Mouse (Mus musculus) CH12.LX (cell line): ENCODE results near the gene Ano8. TPM values are rescaled to one million over a fixed set of nuclear protein-coding genes. Genes with fewer than 3 reads are reported as not detected.

Experiments used
- DNase-seq: peaks from one replicate; pipeline ENCODE4 v3.0.0-alpha.2; 2013; ENCODE audit errors: extremely low read depth
- H3K27ac ChIP-seq: 2 replicates; pipeline ENCODE4 v1.5.1; 2012; ENCODE audit warnings: low read depth, mild to moderate bottlenecking, control low read depth, moderate library complexity; ENCODE audit not compliant: insufficient read depth
- H3K27me3 ChIP-seq: replicated peaks from 2 replicates; pipeline ENCODE3; 2012; ENCODE audit warnings: inconsistent platforms
- H3K36me3 ChIP-seq, 2 experiments: replicated peaks in 1 of 2; 2 replicates each; pipeline versions ENCODE3 to v1.6.1; 2012; ENCODE audit warnings: inconsistent platforms in 1 of 2, low read length in 1 of 2, mild to moderate bottlenecking in 1 of 2, mixed read lengths in 1 of 2, moderate library complexity in 1 of 2; ENCODE audit not compliant: control insufficient read depth in 1 of 2, insufficient read depth in 1 of 2
- H3K4me1 ChIP-seq, 2 experiments: 2 replicates each; pipeline ENCODE4 v1.6.1; 2012; ENCODE audit warnings: inconsistent platforms in 1 of 2, moderate library complexity in 1 of 2; ENCODE audit not compliant: insufficient read depth in 2 of 2, control insufficient read depth in 1 of 2
- H3K4me2 ChIP-seq: 2 replicates; pipeline ENCODE4 v1.6.1; 2012; ENCODE audit warnings: low read depth, mild to moderate bottlenecking, control low read depth; ENCODE audit not compliant: poor library complexity, insufficient read depth, severe bottlenecking
- H3K4me3 ChIP-seq, 3 experiments: fragments of 150-350 bp in 1 of 3; sonication (generic) in 1 of 3; replicated peaks in 1 of 3; 2 replicates each; pipeline versions ENCODE3 to v1.5.1; 2011 to 2012; ENCODE audit warnings: low read depth in 2 of 3, low read length in 2 of 3, mild to moderate bottlenecking in 2 of 3, moderate library complexity in 2 of 3, control low read depth in 1 of 3, improper control_type of control experiment in 1 of 3, inconsistent platforms in 1 of 3, mixed read lengths in 1 of 3; ENCODE audit not compliant: poor library complexity in 1 of 3
- H3K79me2 ChIP-seq: replicated peaks from 2 replicates; pipeline ENCODE4 v1.6.1; 2012; ENCODE audit warnings: mild to moderate bottlenecking, moderate library complexity; ENCODE audit not compliant: control insufficient read depth, poor library complexity, insufficient read depth, severe bottlenecking; ENCODE audit errors: extremely low read depth
- H3K9ac ChIP-seq: 2 replicates; pipeline ENCODE4 v1.6.1; 2012; ENCODE audit warnings: low read depth, mild to moderate bottlenecking, control low read depth, moderate library complexity; ENCODE audit not compliant: insufficient read depth
- H3K9me3 ChIP-seq: replicated peaks from 2 replicates; pipeline ENCODE3; 2012; ENCODE audit warnings: low read length, inconsistent platforms, mixed read lengths
- BHLHE40 ChIP-seq: IDR thresholded peaks from 2 replicates; pipeline ENCODE4 v1.6.1; 2011; ENCODE audit warnings: mild to moderate bottlenecking, low read depth, low read length, improper control_type of control experiment
- CHD2 ChIP-seq: IDR thresholded peaks from 2 replicates; pipeline ENCODE4 v1.6.1; 2011; ENCODE audit warnings: low read length, improper control_type of control experiment
- CTCF ChIP-seq, 2 experiments: IDR thresholded peaks in 1 of 2; conservative IDR thresholded peaks in 1 of 2; 2 replicates each; pipeline ENCODE4 v1.5.1; 2011 to 2012; ENCODE audit warnings: low read depth in 2 of 2, low read length in 2 of 2, improper control_type of control experiment in 1 of 2, inconsistent platforms in 1 of 2, mild to moderate bottlenecking in 1 of 2, moderate library complexity in 1 of 2
- ELF1 ChIP-seq: IDR thresholded peaks from 2 replicates; pipeline ENCODE4 v1.6.1; 2014; ENCODE audit warnings: low read depth, mild to moderate bottlenecking, inconsistent platforms, low read length, improper control_type of control experiment
- ETS1 ChIP-seq: conservative IDR thresholded peaks from 2 replicates; pipeline ENCODE4 v1.6.1; 2012; ENCODE audit warnings: low read depth, mild to moderate bottlenecking, inconsistent platforms, low read length, improper control_type of control experiment, moderate library complexity
- GABPA ChIP-seq: IDR thresholded peaks from 2 replicates; pipeline ENCODE4 v1.6.1; 2012; ENCODE audit warnings: low read depth, low read length, improper control_type of control experiment, inconsistent platforms; ENCODE audit not compliant: insufficient replicate concordance
- IRF4 ChIP-seq: IDR thresholded peaks from 2 replicates; pipeline ENCODE4 v1.6.1; 2014; ENCODE audit warnings: low read depth, mild to moderate bottlenecking, inconsistent platforms, low read length, improper control_type of control experiment
- JUN ChIP-seq: IDR thresholded peaks from 2 replicates; pipeline ENCODE4 v1.6.1; 2011; ENCODE audit warnings: low read depth, mild to moderate bottlenecking, low read length, improper control_type of control experiment, moderate library complexity; ENCODE audit not compliant: insufficient read depth
- JUND ChIP-seq: conservative IDR thresholded peaks from 2 replicates; pipeline ENCODE4 v1.6.1; 2011; ENCODE audit warnings: low read depth, low read length, improper control_type of control experiment
- KAT2A ChIP-seq: IDR thresholded peaks from 2 replicates; pipeline ENCODE4 v1.6.1; 2012; ENCODE audit warnings: low read length, improper control_type of control experiment, inconsistent platforms; ENCODE audit not compliant: insufficient replicate concordance
- MAX ChIP-seq: IDR thresholded peaks from 2 replicates; pipeline ENCODE4 v1.6.1; 2011; ENCODE audit warnings: low read length, improper control_type of control experiment
- MAZ ChIP-seq: IDR thresholded peaks from 2 replicates; pipeline ENCODE4 v1.6.1; 2012; ENCODE audit warnings: low read depth, mild to moderate bottlenecking, inconsistent platforms, low read length, improper control_type of control experiment, moderate library complexity
- MEF2A ChIP-seq: IDR thresholded peaks from 2 replicates; pipeline ENCODE4 v1.6.1; 2014; ENCODE audit warnings: low read depth, mild to moderate bottlenecking, inconsistent platforms, low read length, improper control_type of control experiment, borderline replicate concordance
- MXI1 ChIP-seq: IDR thresholded peaks from 2 replicates; pipeline ENCODE4 v1.6.1; 2011; ENCODE audit warnings: mild to moderate bottlenecking, low read depth, low read length, improper control_type of control experiment
- NELFE ChIP-seq: IDR thresholded peaks from 2 replicates; pipeline ENCODE4 v1.6.1; 2011; ENCODE audit warnings: low read depth, low read length, improper control_type of control experiment
- NRF1 ChIP-seq: IDR thresholded peaks from 2 replicates; pipeline ENCODE4 v1.6.1; 2014; ENCODE audit warnings: low read depth, mild to moderate bottlenecking, inconsistent platforms, low read length, improper control_type of control experiment, moderate library complexity
- PAX5 ChIP-seq: IDR thresholded peaks from 2 replicates; pipeline ENCODE4 v1.6.1; 2012; ENCODE audit warnings: low read length, inconsistent platforms, mixed read lengths
- POLR2A ChIP-seq: IDR thresholded peaks from 2 replicates; pipeline ENCODE4 v1.6.1; 2011; ENCODE audit warnings: low read depth, mild to moderate bottlenecking, improper control_type of control experiment, low read length
- POLR2AphosphoS2 ChIP-seq: IDR thresholded peaks from 2 replicates; pipeline ENCODE4 v1.6.1; 2011; ENCODE audit warnings: low read depth, low read length, improper control_type of control experiment
- RCOR1 ChIP-seq: conservative IDR thresholded peaks from 2 replicates; pipeline ENCODE4 v1.6.1; 2012; ENCODE audit warnings: low read depth, mild to moderate bottlenecking, inconsistent platforms, low read length, improper control_type of control experiment
- SMC3 ChIP-seq: IDR thresholded peaks from 2 replicates; pipeline ENCODE4 v1.6.1; 2011; ENCODE audit warnings: low read depth, low read length, improper control_type of control experiment
- TCF12 ChIP-seq: IDR thresholded peaks from 2 replicates; pipeline ENCODE4 v1.6.1; 2014; ENCODE audit warnings: low read depth, mild to moderate bottlenecking, inconsistent platforms, low read length, improper control_type of control experiment
- USF1 ChIP-seq: IDR thresholded peaks from 2 replicates; pipeline ENCODE4 v1.6.1; 2014; ENCODE audit warnings: low read depth, mild to moderate bottlenecking, inconsistent platforms, low read length, improper control_type of control experiment
- ZC3H11A ChIP-seq: IDR thresholded peaks from 2 replicates; pipeline ENCODE4 v1.6.1; 2012; ENCODE audit warnings: low read depth, mild to moderate bottlenecking, inconsistent platforms, low read length, improper control_type of control experiment
- ZNF384 ChIP-seq: IDR thresholded peaks from 2 replicates; pipeline ENCODE4 v1.6.1; 2012; ENCODE audit warnings: low read depth, low read length, improper control_type of control experiment, inconsistent platforms
- dilution Hi-C: fragments of 300-500 bp; cut with MboI; formaldehyde crosslinking; loops from 2 replicates; pipeline ENCODE4 v1.14.3; 2020; ENCODE audit warnings: low sequenced_read_pairs; ENCODE audit not compliant: extremely low pct_unique_long_range_greater_than_20kb, extremely low pct_ligation_motif_present
- in situ Hi-C: fragments of 300-500 bp; cut with MboI; formaldehyde crosslinking; loops from 3 replicates; pipeline ENCODE4 v1.14.3; 2019; ENCODE audit warnings: low sequenced_read_pairs, low pct_ligation_motif_present, low pct_unique_long_range_greater_than_20kb, mixed read lengths
- polyA plus RNA-seq: library from polyadenylated mRNA; unstranded; fragments of >175 nt; gene quantifications from 2 replicates; pipeline ENCODE4 v1.2.1, GENCODE M21; 2012; ENCODE audit warnings: low read depth; ENCODE audit not compliant: insufficient read length
- total RNA-seq, 2 experiments: library from RNA; depleted of rRNA; stranded (reverse); fragments of 300-350 nt in 1 of 2; fragments of >200 nt in 1 of 2; gene quantifications; 2 replicates each; pipeline ENCODE4 v1.2.3; 2012 to 2014

The Ano8 gene
- total and polyA plus RNA-seq, 3 experiments = 1.8 to 6.7 (median 1.9) TPM

DNA sequence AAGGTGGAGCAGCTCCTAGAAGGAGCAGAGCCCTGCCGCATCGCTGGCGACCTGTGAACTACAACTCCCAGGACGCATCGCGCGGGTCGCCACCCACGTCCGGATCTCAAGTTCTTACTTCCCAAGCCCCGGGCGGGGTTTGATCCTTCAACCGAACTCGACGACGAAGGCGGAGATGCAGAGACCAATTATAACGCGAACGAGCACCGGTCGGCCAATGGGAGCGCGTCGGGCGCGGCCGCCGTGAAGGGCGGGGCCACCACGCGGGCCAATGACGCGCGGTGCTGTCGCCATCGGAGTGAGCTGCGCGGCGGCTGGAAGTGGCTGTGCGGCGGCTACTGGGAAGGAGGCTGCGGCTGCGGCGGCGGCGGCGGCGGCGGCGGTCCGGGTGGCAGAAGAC is 16.8 kb downstream of the Ano8 start, which contains the start of gene Dda1 (continued):
- TF ChIP-seq JUND = no peak
- TF ChIP-seq USF1 = no peak
- no peak for TF ChIP-seq POLR2AphosphoS2
- TF ChIP-seq MAZ = no peak
- TF ChIP-seq MEF2A = no peak
- TF ChIP-seq ETS1 = no peak
- TF ChIP-seq CTCF (conservative IDR thresholded peaks at IDR 0.05 in 1 of 2, IDR thresholded peaks at IDR 0.05 in 1 of 2; ENCODE audit: low read depth in 2 of 2, low read length in 2 of 2) = no peak
- no peak for TF ChIP-seq ZNF384

DNA sequence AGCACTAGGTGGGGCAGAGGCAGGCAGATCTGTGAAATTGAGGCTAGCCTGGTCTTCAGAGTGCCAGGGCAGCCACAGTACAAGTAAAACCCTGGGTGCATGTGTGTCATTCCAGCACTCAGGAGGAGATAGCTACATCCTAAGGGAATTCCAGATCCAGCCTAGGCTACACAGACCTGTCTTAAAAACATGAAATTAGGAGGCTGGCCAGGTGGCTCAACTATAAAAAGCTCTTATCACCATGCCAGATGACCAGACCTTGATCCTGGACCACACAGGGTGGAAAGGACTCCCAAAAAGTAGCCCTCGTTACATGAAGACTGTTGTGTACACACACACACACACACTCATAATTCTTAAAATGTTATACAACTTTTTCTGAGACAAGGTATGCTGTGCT is 17.8 kb downstream of the Ano8 start:
- H3K27me3 ChIP-seq = no peaks in the 10 kb centered on the region
- dilution Hi-C loops = no loop called here
- no peak overlapping the region for H3K27ac ChIP-seq
- DNase-seq = no peak
- no peak overlapping the region for H3K4me2 ChIP-seq
- H3K4me3 ChIP-seq = no peak overlapping the region
- in situ Hi-C loops = loop anchor here (5.0 kb wide), 1 partner anchor 36 kb away; no protein-coding TSS in a partner anchor
- no peaks in the 10 kb centered on the region for H3K9me3 ChIP-seq
- H3K36me3 ChIP-seq = peaks cover 23 to 46% of the 10 kb centered on the region in 2 experiments
- H3K9ac ChIP-seq = no peak overlapping the region
- peaks cover 26% of the 10 kb centered on the region for H3K79me2 ChIP-seq
- TF ChIP-seq POLR2A (no peak), KAT2A (no peak), SMC3 (no peak), ELF1 (no peak), MAZ (no peak), ZC3H11A (no peak), POLR2AphosphoS2 (no peak), NELFE (no peak), CHD2 (no peak)
- H3K4me1 ChIP-seq = peaks cover 14 to 41% of the 10 kb centered on the region in 2 experiments

- peaks cover 26% of the 10 kb centered on the region for H3K79me2 ChIP-seq
- in situ Hi-C loops (loop anchor here (5.0 kb wide), 1 partner anchor 35 kb away; no protein-coding TSS in a partner anchor), dilution Hi-C loops (no loop called here)
- no peak overlapping the region for H3K4me3 ChIP-seq
- H3K4me2 ChIP-seq = no peak overlapping the region
- no peak overlapping the region for H3K9ac ChIP-seq
- peaks cover 15 to 38% of the 10 kb centered on the region in 2 experiments for H3K36me3 ChIP-seq
- no peak overlapping the region for H3K27ac ChIP-seq
- H3K4me1 ChIP-seq = peaks cover 17 to 48% of the 10 kb centered on the region in 2 experiments
- TF ChIP-seq SMC3 = no peak
- no peak for TF ChIP-seq MXI1
- TF ChIP-seq USF1 = no peak
- no peak for TF ChIP-seq MAX
- no peak for TF ChIP-seq BHLHE40
- TF ChIP-seq ELF1 = no peak
- TF ChIP-seq ZNF384 = no peak
- no peak for TF ChIP-seq MAZ
- TF ChIP-seq NELFE = no peak
- no peak for TF ChIP-seq RCOR1
- TF ChIP-seq PAX5 = no peak
- no peak for TF ChIP-seq TCF12
- no peak for TF ChIP-seq NRF1
- no peak for TF ChIP-seq POLR2A
- TF ChIP-seq KAT2A = no peak
- TF ChIP-seq CHD2 = no peak
- TF ChIP-seq IRF4 = no peak
- no peak for TF ChIP-seq JUN
- no peak for TF ChIP-seq ETS1
- TF ChIP-seq GABPA = no peak
- no peak for DNase-seq
- H3K9me3 ChIP-seq = no peaks in the 10 kb centered on the region
- no peaks in the 10 kb centered on the region for H3K27me3 ChIP-seq
Measured at GRCm38 (mm10) chr8:71467201-71467600, 18.6 kb downstream of the Ano8 start.
